Mouse (Mus musculus): ENCODE measurements at regions not wholly inside any gene's neighbourhood (a gene's known extent, or its start where the extent isn't known, plus 50 kb on each side); places are given as distances from the start of the nearest gene placed in this dataset.

DNA sequence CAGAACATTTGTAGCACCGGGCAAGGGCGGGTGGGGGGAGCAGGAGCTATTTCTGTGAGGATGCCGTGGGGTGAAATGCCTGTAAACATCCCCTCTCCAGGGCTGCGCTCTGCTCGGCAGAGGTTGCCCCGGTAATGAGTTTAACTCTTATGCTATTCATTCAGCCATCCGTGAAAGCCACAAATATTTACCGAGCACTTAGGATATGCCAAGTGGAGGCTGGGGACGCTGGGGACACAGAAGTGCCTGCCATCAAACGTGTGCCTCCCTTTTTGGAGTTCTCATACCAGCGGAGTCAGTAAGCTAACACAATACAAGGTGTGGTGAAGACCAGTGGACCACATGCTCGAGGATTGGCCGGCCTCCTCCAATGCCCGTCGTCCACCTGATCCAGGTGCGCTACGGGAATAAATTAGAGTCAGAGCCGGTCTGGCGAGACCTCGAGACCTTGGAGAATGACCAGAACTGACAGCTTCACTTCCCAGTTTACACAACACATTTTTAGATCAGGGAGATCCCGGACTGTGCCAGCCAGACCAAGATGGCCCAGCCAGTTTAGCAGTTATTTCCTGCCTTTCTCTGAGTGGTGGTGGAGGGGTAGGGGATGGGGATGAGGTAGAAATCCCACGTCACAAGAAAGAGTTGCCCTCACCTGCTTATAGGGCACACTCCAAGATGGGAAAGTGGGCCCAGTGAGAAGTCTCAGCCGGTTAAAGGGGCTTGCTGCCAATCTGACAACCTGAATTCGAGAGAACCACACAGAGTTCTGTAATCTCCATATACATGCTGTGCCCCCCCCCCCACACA, 134.4 kb downstream of the 2410131K14Rik start:
- no peak for DNase-seq (ENCODE audit: low spot score in 2 of 2)

DNA sequence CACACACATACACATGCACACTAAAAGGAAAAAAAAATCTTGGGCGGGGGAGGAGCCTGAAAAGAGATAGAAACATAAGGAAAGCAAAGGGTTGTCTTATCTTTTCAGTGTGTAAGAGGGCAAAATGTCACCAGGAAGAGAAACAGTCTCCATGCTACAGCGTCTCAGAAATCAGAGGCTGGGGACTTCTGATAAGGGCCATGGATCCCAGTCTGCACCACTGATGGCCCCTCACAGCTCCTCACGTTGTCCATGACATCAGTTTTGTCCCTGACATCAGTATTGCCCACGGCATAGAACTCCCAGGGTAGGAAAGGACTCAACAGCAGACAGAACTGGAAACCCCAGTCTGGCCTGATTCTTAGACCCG, 135.0 kb downstream of the 2410131K14Rik start:
- DNase-seq (ENCODE audit: low spot score in 2 of 2): no peak

DNA sequence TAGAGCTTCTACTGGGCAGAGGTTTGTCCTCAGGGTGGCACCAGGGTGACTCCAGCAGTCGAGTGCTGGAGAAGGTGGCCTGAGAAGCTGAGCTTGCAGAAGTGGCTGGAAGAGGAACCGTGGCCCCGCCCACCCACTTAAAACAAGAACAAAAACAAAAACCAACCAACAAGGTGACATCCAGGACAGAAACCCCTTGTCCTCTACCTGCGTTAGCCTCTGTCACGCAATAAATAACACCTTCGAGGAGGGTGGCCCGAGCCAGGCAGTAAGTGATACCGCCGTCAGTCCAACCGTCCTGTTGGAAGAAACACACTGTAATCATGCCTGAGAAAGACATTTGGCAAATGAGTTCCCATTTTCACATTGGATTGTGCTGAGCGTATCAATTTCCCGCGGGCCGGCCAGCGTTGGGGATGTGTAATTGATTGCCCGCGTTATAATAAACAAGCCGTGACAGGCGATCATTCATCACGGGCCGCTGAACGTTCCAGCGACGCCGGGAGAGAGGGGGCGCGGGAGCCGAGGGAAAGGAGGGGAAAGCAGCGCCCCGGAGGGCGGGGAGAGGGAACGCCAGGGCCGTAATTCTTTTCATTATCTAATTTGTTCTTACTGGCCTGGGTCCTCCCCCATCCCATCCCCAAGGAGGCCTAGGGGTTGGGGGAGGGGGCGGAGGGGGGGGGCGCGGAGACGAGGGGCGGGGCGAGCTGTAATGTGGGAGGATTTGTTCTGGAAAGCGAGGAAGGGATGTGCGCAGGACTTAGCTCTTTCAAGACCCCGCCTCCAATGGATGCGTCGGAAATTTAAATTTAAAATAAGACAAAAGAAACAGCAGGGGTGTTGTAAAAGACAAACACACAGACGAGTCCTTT, 135.6 kb downstream of the 2410131K14Rik start:
- DNase-seq (ENCODE audit: low spot score in 2 of 2): peak; percentile 29 to 37

DNA sequence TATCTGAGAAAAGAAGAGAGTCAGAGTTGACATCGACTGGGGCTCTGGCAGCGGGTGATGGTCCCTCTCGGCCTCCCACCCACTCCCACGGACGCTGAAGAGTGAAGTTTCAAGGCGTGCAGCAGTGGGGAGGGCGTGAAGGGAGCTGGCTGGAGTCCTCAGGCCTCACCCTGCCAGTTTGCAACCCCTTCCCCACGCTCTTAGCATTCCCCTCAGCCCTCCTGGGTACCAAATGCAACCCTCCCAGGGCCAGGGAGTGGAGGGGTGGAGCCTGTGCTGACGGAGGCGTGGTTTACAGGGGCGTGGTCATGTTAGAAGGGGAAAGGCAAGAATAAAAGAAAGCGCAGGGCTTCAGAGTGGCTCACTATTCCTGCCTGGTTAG, 136.3 kb downstream of the 2410131K14Rik start:
- DNase-seq (ENCODE audit: low spot score in 2 of 2): peak in 1 of 2 experiments; percentile 32

DNA sequence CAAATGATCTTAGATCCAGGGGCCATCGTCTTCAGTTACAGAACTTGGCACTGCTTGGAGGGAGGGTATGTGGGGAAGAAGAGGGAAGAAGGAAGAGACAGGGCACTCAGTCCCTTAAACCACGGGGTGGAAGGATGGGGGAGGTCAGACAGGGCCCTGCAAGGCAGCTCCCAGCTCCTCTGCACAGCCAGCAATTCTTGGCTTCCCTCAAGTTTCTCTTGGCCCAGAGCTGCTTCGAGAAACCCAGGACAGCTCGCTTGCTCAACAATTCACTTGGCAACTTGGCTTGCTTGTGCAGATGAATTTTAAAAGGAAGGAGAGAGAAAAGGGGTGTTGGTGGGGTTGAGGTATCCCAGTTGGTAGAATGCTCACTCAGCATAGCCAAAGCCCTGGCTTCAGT, 141.1 kb downstream of the 2410131K14Rik start:
- peak in 1 of 2 experiments; percentile 24 for DNase-seq (ENCODE audit: low spot score in 2 of 2)

DNA sequence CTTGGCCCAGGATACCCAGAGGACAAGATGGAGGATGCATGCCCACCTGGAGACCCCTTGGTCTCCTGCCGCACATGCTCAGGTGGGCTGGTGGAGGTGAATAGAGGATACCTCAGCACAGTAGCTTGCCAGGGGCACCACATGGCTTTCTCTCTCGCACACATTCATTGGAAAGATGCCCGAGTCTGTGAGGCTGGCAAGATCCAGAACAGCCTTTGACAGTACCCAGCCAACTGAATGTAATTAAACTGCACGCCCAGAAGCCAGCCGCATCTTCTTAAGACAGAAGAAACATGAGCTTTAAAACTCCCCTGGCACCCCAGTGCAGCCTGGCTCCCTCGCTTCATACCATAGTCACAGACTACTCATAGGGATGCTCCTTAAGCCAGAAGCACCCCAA, 143.4 kb downstream of the 2410131K14Rik start:
- DNase-seq (ENCODE audit: low spot score in 2 of 2): peak in 1 of 2 experiments; percentile 50

DNA sequence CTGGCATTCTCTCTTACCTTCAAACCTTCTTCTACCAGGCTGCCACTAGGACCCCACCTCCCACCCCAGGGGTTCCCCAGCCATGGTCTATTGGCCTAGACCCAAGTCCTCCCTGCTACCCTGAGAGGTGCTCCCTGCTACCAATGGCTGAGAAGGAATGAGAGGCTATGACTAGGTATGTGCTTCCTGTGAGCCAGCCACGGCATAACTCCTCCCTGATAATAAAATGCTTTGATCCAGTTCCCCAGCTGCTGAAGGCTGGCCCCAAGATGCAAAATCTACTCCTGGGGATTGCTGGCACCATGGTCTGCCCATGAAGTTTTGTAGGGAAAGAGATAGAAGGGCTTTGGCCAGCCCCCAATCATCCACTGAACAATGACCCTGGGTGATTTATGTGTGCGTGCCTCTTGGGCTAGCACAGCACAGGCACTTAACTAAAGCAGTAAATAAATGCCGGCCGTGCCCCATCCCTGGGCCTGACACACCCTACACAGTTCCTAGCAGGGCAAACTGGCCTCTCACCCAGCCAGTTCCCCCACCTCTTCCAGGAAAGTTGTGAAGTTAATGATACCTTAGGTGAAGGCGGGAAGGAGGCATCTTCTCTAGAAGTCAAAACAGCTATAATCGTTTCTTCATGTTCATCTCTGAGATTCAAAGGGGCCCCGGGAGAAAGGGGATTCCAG, 145.8 kb downstream of the 2410131K14Rik start:
- no peak for DNase-seq (ENCODE audit: low spot score in 2 of 2)

DNA sequence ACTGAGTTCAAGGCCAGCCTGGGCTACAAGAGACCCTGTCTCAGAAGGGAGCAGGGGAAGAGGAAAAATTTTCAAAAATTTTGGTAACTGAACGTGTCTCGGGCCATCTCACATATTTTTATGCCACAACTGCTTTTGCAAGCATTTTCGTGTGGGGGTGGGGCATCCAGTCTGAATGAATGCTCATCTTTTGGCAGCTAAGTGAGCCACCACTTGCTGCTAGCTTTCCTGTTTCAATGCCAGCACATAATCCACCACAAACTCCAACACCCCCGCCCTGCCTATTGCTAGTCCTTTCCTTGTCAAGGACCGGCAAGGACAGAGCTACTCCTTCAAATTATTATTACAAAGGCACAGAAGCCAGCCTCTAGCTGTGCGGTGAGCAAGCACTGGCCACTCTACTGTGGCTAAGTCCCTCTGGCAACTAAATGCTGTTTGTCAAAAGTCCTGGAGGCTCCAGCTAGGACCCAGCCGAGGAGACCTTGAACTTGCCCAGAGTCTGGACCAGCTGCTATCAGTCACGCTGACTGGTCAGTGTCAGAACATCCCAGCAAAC, 148.0 kb downstream of the 2410131K14Rik start:
- peak in 1 of 2 experiments; percentile 24 for DNase-seq (ENCODE audit: low spot score in 2 of 2)

DNA sequence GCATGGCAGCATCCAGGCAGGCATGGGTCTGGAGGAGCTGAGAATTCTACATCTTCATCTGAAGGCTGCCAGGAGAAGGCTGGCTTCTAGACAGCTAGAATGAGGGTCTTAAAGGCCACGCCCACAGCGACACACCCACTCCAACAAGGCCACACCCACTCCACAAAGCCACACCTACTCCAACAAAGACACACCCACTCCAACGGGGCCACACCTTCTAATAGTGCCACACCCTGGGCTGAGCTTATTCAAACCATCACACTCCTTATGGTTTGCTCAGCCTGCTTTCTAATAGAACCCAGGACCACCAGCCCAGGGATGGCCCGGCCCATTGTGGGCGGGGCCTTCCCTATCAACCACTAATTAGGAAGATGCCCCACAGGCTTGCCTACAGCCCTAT, 149.0 kb downstream of the 2410131K14Rik start:
- no peak for DNase-seq (ENCODE audit: low spot score in 2 of 2)

DNA sequence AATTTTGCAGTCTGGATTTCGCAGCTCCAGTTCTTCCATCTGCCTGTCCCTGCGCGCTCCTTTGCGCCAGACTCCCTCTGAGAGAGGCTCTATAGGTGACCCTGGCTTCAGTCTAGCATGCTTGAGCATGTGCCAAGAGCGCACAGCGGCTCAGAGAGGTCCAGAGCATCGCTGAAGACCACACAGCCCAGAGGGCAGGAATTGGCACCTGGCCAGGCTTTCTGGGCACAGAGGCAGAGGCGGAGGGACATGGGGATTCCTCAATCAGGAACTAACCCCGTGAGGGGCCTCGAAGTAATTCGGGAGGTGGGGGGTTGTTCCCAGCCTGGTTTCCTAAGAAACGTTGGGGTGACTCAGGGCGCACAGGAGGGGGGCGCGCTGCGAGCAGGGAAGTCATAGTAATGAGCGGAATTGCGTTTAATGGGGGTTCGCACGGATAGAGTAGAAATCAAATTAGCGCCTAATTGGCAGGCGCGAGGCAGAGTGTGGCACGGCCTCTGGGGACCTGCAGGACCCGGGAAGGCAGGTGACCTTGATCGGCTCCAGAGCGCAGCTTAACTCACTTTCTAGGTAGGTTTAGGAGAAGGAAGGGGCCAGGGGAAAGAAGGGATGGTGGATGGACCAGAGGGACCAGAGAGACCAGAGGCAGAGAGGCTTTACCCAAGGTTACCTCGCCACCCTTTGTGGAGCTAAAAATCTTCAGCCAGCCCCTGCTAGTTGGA, 151.1 kb downstream of the 2410131K14Rik start:
- peak; percentile 16 to 26 for DNase-seq (ENCODE audit: low spot score in 2 of 2)

DNA sequence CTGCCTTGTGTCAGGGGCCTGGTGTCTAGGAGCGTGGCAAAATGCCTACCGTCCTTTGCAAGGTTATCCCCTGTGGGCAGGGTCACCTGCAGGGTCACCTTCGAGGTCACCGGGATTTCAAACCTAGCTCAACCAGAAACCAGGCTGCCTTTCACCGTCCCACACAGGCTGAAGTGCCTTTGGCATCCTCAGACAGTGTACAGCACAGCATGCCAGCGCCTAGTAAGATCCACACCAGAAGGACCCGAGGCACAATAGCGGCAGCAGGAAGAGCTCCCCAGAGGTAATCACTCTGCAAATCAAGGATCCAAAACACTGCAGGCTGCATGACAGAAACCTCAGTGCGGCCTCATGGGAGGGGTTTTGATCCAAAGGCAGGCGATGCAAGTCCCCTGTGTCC, 155.9 kb downstream of the 2410131K14Rik start:
- DNase-seq (ENCODE audit: low spot score in 2 of 2): no peak

DNA sequence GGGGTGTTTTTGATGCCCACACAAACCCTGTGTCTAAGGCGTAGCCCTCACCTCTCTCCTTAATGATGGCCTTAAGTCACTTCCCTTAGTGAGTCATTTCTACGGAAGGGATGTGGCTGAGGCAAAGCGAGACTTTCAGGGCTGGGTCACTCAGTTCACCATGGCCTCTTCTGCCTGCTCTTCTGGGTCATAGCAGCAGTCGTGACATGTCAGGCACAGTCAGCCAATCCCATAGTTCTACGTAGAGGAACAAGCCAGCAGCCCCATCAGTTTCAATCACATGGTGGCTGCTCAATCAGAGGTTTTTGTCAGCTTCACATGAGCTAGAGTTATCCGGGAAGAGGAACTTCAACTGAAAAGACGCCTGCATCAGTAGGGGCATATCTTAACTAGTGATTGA, 156.1 kb upstream of the Med13l start:
- no peak for DNase-seq (ENCODE audit: low spot score in 2 of 2)

DNA sequence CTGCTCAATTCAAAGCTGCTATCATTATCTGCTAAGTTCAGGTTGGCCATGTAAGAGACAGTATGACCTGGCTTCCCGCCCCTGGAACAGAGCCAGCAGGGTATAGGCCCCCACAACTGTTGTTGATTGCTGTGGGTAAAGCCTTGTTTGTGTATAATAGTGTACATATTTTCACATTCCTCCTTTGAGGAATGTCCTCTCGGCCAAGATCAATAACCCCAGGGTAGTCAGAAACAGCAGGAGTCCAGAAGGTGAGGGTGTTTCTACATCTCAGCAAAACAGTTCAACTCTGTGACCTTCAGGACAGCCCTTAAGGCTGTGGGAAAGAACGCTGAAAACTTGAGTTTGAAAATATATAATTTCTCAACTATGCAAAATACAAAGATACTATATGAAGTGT, 155.1 kb upstream of the Med13l start:
- no peak for DNase-seq (ENCODE audit: low spot score in 2 of 2)

DNA sequence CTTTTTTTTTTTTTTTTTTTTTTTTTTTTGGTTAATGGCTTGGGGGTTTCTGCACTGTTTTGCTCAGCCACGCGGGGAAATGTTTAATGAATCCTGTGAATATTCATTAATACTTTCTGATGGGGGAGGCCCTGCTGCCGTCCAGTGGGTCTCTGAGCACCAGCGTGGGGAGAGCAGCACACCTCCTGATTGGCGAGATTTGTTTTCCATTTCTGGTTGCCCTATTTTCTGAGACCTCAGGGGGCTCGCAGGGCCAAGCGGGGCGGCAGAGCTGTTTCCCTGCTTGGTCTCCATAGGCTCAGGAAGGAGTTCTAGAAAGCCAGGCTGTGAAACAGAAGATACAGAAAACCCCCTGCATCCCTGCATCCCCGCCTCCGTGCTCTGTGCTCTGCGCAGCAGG, 153.0 kb upstream of the Med13l start:
- DNase-seq (ENCODE audit: low spot score in 2 of 2): no peak

DNA sequence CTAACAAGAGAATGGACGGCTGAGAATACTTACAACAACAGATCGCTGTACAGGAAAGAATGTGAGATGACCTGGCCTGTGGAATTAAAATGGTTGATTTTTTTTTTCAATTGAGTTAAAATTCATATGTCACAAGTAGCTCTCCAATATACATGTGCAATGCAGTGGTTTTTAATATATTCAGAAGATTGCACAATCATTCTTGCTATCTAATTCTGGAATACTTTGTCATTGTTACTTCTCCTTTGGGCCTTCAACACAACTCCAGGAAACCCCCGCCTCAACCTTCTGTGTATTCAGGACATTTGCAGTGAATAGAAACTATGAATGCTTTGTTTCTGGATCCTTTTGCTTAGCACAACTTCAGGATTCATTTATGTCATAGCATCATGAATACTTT, 152.5 kb upstream of the Med13l start:
- DNase-seq (ENCODE audit: low spot score in 2 of 2): no peak

DNA sequence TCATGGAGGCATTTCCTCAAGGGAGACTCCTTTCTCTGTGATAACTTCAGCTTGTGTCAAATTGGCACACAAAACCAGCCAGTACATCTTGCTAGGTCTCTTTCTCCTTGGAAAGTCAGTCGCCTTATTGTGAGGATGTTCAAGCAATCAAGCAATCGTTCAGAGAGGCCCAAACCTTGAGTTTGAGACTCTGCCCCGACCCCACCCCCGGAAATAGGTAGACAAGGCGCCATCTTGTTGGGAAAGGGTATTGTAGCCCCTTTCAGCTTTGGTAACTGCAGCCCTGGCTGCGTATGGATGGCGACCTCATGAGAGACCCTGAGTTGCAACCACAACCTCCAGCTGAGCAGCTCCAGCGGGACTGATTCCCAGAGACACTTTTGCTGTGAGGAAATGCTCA, 151.7 kb upstream of the Med13l start:
- DNase-seq (ENCODE audit: low spot score in 2 of 2): no peak

DNA sequence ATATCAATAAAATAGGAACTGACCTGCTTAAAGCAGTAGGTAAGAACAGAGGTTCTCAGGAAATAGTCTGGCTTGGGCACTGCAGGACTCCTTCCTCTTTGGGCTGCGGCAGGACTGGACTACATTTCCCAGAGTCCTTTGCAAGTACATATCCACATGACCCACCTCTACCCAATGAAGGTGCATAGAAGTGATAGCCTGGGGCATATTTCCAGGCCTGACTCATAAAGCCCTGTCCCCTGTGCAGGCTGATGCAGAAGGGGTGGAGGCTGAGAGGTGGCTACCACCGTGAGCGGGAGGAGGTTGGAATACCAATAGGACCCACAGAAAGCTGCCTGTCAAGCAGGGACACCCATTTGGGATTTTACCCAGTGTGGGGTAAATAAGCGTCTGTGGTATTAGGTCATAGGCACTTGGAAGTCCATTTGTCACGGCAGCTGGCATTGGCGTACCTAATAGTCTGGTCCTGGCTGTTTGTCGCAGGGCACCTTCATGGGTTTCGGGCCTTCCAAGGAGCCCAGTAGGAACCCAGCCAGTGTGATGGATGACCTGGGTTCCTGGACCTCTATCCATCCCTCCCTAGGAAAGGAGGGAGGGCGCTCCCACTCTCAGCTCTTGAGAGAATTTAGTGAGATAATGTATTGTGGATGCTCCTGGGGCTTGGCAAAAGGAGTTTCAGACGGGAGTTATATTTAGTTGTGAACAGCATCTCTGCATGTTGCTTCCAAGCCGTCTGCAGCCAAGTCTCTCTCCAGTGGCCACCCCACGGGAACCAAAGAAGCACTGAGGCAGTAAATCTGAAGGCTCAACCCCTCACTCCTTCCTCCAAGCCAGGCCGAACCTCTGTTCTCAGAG, 146.8 kb upstream of the Med13l start:
- peak; percentile 70 to 87 for DNase-seq (ENCODE audit: low spot score in 2 of 2)

DNA sequence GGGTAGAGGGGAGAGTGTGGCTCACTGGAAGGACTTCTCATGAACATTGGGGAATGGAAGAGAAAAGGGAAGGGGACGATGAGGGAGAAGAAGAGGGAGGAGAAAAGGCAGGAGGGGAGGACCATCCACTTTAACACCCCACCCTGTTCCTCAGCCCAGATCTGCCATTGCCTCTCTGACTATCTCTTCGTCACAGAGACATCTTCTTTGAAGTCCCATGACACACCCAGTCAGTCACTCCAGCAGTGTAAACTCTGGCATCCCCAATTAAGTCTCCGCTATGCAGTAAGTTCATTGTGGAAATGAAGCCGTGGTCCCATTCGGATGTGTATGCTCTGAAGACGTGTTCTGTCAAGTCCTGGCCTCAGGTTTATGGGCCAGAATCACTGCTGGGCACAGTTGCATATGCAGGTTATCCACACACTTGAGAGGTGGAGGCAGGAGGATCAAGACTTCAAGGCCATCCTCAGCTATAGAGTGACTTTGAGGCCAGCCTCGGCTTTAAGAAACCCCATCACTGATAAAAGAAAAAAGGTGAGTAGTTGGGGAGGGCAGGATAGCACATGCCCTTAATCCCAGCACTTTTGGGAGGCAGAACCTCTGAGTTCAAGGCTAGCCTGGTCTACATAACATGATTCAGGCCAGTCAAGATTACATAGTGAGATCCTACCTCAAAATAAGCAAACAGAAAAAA, 141.0 kb upstream of the Med13l start:
- DNase-seq (ENCODE audit: low spot score in 2 of 2): no peak

DNA sequence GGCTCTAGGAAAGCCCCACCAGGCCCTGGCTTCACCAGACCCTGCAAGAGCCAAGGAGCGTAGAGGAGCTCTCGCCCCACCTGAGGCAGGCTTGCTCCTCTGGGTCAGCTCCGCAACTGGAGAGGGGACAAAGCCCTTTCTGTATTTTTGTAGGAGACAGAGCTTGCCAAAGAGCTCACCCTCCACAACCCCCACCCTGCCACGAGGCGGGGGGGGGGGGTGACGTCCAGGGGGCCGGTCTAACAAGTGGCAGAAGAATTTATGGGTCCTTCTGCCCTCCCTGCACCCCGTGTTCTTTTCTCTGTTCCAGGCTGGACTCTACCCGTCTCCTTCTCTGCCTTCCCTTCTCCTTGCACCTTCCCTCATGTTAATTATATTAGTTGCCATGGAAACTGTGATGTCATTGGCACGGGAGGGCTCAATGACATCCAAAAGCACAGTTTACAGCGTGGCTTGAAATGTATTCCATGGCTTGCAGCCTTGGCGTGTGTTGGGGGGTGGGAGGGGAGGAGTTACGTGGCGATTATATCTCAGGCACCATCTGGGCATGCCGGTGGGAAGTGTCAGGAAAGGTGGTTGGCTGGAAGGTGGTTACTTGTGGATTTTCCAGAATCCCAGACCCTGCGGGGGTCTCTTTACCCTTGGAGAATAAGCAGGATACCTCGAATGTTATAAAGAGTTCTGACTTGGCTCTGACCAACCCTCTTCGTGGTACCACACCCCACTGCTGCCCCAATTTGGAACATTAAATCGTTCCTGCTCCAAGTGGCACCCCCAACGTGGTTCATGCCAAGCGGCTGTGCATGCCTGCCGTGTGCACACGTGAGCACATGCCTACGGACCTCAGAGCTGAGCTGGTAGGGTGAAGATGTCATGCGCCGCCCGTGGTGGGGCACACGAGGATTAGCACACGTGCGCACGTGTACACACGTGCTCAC, 138.3 kb upstream of the Med13l start:
- DNase-seq (ENCODE audit: low spot score in 2 of 2): peak; percentile 69 to 87
